Mouse (Mus musculus): ENCODE results near the gene Kdm4c. TPM values are rescaled to one million over a fixed set of nuclear protein-coding genes. Genes with fewer than 3 reads are reported as not detected.

The Kdm4c gene
- polyA plus RNA-seq, 1 experiment from 2014 or later, result 16.2 TPM

DNA sequence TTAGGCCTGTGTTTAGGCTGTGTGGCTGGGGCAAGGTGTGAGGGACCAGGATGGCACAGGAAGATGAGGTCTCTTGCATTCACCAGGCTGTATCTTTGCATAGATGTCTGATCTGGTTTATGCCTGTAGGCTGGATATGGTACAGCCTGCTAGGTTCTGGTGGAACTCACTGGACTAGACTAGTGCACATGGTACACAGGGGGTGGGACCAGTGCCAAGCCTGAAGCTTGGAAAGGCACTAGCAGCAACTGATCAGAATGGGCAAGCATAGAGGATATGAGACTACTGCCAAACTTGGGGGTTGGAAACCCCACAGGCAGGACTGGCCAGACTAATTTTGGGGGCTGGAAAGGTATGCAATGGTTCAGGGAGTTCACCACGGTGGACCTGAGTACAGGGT, 35.2 kb downstream of the Kdm4c start:
- ATAC-seq (ENCODE audit: insufficient number of reproducible peaks, insufficient read depth, low FRiP score, low read depth), result no peak
- H3K36me3 ChIP-seq (ENCODE audit: control insufficient read depth, insufficient read depth, low read length), result no peaks in the 10 kb centered on the region; the same call in 1 of the 2 replicates
- no peaks in the 10 kb centered on the region for H3K4me1 ChIP-seq (ENCODE audit: control insufficient read depth, insufficient read depth, low read length)
- H3K9me3 ChIP-seq (ENCODE audit: control insufficient read depth, low read depth, low read length), result no peaks in the 10 kb centered on the region
- no peak overlapping the region for H3K9ac ChIP-seq (replicated peaks; ENCODE audit: low read depth, low read length)
- no peak overlapping the region for H3K27ac ChIP-seq (ENCODE audit: low read length)
- H3K4me2 ChIP-seq (replicated peaks; ENCODE audit: low read depth, low read length), result no peak overlapping the region
- no peaks in the 10 kb centered on the region for H3K27me3 ChIP-seq (ENCODE audit: control insufficient read depth, insufficient read depth, low read length)
- WGBS, result 70% methylated on average over 1 of the region's 1 CpGs
- H3K4me3 ChIP-seq (ENCODE audit: low read depth, low read length), result no peak overlapping the region

DNA sequence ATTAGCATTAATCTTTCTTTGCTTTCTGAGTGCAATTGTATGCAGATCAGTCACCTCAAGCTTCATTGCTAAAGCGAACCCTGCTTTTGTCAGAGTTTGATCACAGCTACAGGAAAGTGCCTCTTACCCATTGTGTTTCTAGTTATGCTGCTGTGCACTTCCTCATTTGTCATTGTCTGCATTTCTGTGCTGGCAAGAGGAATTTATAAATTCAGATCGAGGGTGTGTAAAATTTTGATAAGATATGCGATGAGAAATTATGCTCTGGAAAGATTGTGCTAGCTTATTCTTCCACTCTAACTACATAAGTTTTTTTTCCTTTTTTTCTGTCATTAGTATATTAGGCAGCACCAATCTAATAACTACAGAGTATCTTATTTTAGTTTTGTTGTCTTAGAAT, 37.9 kb downstream of the Kdm4c start:
- 72% methylated on average over 3 of the region's 3 CpGs for WGBS
- Histone ChIP-seq H3K27me3 (ENCODE audit: control insufficient read depth, insufficient read depth, low read length) (no peaks in the 10 kb centered on the region), H3K4me1 (ENCODE audit: control insufficient read depth, insufficient read depth, low read length) (no peaks in the 10 kb centered on the region), H3K36me3 (ENCODE audit: control insufficient read depth, insufficient read depth, low read length) (peaks cover 4% of the 10 kb centered on the region; the same call in 1 of the 2 replicates), H3K9ac (replicated peaks; ENCODE audit: low read depth, low read length) (no peak overlapping the region), H3K4me2 (replicated peaks; ENCODE audit: low read depth, low read length) (no peak overlapping the region), H3K9me3 (ENCODE audit: control insufficient read depth, low read depth, low read length) (no peaks in the 10 kb centered on the region), H3K27ac (ENCODE audit: low read length) (no peak overlapping the region), H3K4me3 (ENCODE audit: low read depth, low read length) (no peak overlapping the region)
- ATAC-seq (ENCODE audit: insufficient number of reproducible peaks, insufficient read depth, low FRiP score, low read depth), result no peak

DNA sequence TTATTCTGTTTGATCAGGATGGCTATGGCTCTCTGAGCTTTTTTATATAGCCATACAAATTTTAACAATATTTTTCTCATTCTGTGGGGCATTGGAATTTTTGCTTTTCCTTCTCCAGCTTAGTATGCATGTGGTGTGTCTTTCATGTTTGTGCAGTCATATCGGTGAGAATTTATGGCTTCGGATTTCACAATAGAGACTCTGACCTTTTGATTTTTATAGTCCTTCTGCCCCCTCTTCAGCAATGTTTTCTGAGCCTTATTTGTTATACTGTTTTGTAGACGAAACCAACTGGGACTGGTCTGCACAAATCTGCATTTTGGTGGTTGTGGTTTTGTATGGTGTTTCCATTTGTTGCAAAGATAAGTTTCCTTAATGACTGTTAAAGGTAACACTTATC, 45.6 kb downstream of the Kdm4c start:
- Histone ChIP-seq H3K4me3 (ENCODE audit: low read depth, low read length) (no peak overlapping the region), H3K4me2 (replicated peaks; ENCODE audit: low read depth, low read length) (no peak overlapping the region), H3K9me3 (ENCODE audit: control insufficient read depth, low read depth, low read length) (no peaks in the 10 kb centered on the region), H3K27me3 (ENCODE audit: control insufficient read depth, insufficient read depth, low read length) (no peaks in the 10 kb centered on the region), H3K27ac (ENCODE audit: low read length) (no peak overlapping the region), H3K4me1 (ENCODE audit: control insufficient read depth, insufficient read depth, low read length) (no peaks in the 10 kb centered on the region), H3K9ac (replicated peaks; ENCODE audit: low read depth, low read length) (no peak overlapping the region), H3K36me3 (ENCODE audit: control insufficient read depth, insufficient read depth, low read length) (peaks cover 4% of the 10 kb centered on the region; the same call in 1 of the 2 replicates)
- 89% methylated on average over 3 of the region's 3 CpGs for WGBS
- no peak for ATAC-seq (ENCODE audit: insufficient number of reproducible peaks, insufficient read depth, low FRiP score, low read depth)

DNA sequence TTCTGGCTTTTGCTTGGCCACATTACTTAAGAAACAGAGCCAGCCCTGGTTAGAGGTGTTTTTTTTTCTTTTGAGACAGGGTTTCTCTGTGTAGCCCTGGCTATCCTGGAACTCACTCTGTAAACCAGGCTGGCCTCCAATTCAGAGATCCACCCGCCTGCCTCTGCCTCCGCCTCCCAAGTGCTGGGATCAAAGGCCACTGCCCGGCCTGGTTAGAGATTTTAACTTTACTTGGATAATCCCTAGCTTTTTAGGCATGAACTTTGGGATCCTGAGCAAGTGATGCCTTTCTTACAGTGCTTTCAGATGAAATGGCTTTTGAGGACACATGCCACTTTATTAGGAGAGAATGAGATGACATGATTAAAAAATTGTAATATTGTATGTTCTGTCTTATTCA, 52.4 kb downstream of the Kdm4c start:
- no peaks in the 10 kb centered on the region for H3K9me3 ChIP-seq (ENCODE audit: control insufficient read depth, low read depth, low read length)
- H3K4me1 ChIP-seq (ENCODE audit: control insufficient read depth, insufficient read depth, low read length), result no peaks in the 10 kb centered on the region
- H3K4me3 ChIP-seq (ENCODE audit: low read depth, low read length), result no peak overlapping the region
- H3K36me3 ChIP-seq (ENCODE audit: control insufficient read depth, insufficient read depth, low read length), result 0 out of 2 replicates have a peak, but pooled peaks cover 4% of the 10 kb centered on the region
- 80% methylated on average over 3 of the region's 3 CpGs for WGBS
- no peak overlapping the region for H3K27ac ChIP-seq (ENCODE audit: low read length)
- no peaks in the 10 kb centered on the region for H3K27me3 ChIP-seq (ENCODE audit: control insufficient read depth, insufficient read depth, low read length)
- no peak for ATAC-seq (ENCODE audit: insufficient number of reproducible peaks, insufficient read depth, low FRiP score, low read depth)
- H3K4me2 ChIP-seq (replicated peaks; ENCODE audit: low read depth, low read length), result no peak overlapping the region
- no peak overlapping the region for H3K9ac ChIP-seq (replicated peaks; ENCODE audit: low read depth, low read length)

DNA sequence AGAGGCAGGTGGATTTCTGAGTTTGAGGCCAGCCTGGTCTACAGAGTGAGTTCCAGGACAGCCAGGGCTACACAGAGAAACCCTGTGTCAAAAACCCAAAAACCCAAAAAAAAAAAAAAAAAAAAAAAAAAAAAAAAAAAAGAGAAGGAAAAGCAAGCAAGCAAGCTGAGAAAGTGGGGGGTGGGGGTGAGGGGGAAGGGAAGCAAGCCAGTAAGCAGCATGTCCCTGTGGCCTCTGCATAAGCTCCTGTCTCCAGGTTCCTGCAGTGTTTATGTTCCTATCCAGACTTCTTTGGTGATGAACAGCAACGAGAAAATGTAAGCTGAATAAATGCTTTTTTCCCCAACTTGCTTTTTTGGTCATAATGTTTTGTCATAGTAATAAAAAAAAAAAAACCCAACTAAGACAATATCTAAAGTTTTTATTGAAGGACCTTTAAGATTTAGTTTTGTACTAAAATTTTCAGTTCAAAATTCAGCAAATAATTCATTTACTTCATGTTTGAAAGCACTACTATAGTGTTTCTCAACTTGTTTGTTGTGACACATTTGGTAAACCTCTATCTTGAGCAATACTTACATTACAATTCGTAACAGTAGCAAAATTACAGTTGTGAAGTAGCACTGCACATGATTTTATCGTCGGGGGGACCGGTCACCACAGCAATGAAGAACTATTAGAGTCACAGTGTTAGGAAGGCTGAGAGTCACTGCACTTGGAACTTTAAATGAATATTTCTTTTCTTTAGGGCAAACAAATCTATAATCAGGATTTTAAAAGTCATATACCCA, 63.2 kb downstream of the Kdm4c start:
- WGBS, result 90% methylated on average over 5 of the region's 5 CpGs
- no peak for ATAC-seq (ENCODE audit: insufficient number of reproducible peaks, insufficient read depth, low FRiP score, low read depth)

DNA sequence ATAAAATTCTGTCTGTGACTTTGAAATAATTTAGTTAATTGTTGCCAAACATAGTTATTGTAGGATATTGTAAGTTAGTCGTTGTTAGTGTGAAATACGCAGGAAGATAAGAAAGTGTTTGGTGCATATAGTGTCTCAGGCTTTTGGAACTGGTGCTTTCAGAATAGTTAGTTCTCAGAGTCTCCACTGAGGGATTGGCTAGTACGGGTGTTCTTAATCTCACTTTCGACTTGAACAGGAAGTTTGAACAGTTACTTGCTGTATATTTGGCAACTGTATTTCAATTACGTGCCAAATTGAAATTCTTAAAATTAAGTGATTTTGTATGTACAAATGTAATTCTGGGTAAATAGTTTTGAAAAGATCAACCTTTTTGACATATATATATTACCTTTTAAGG, 68.8 kb downstream of the Kdm4c start:
- no peaks in the 10 kb centered on the region for H3K4me1 ChIP-seq (ENCODE audit: control insufficient read depth, insufficient read depth, low read length)
- no peak overlapping the region for H3K9ac ChIP-seq (replicated peaks; ENCODE audit: low read depth, low read length)
- H3K4me2 ChIP-seq (replicated peaks; ENCODE audit: low read depth, low read length), result no peak overlapping the region
- no peak for ATAC-seq (ENCODE audit: insufficient number of reproducible peaks, insufficient read depth, low FRiP score, low read depth)
- H3K27ac ChIP-seq (ENCODE audit: low read length), result no peak overlapping the region
- H3K4me3 ChIP-seq (ENCODE audit: low read depth, low read length), result no peak overlapping the region
- H3K36me3 ChIP-seq (ENCODE audit: control insufficient read depth, insufficient read depth, low read length), result peaks cover 3% of the 10 kb centered on the region; the same call in 1 of the 2 replicates
- no peaks in the 10 kb centered on the region for H3K9me3 ChIP-seq (ENCODE audit: control insufficient read depth, low read depth, low read length)
- WGBS, result 92% methylated on average over 5 of the region's 5 CpGs
- H3K27me3 ChIP-seq (ENCODE audit: control insufficient read depth, insufficient read depth, low read length), result no peaks in the 10 kb centered on the region

More for the DNA sequence above, 63.2 kb downstream of the Kdm4c start:
- Histone ChIP-seq H3K36me3 (ENCODE audit: control insufficient read depth, insufficient read depth, low read length) (no peaks in the 10 kb centered on the region), H3K9ac (replicated peaks; ENCODE audit: low read depth, low read length) (no peak overlapping the region), H3K27me3 (ENCODE audit: control insufficient read depth, insufficient read depth, low read length) (no peaks in the 10 kb centered on the region), H3K4me1 (ENCODE audit: control insufficient read depth, insufficient read depth, low read length) (no peaks in the 10 kb centered on the region), H3K4me2 (replicated peaks; ENCODE audit: low read depth, low read length) (no peak overlapping the region), H3K9me3 (ENCODE audit: control insufficient read depth, low read depth, low read length) (no peaks in the 10 kb centered on the region), H3K4me3 (ENCODE audit: low read depth, low read length) (no peak overlapping the region), H3K27ac (ENCODE audit: low read length) (no peak overlapping the region)

DNA sequence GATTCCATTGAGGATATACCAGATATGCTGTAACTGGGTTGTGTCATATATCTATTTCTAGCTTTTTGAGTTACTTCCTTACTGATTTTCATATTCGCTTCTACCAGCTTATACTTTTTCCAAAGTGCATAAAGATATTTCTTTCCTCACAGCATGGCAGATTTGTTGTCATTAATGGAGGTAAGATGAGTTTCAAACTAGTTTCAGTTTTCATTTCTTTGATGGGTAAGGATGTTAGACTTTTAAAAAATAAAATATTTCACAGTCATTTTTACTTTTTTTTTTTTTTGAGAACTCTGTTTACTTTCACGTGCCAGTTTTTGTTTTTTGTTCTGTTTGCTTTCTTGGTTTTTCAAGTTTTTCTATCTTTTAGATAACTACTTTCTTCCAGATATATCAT, 70.6 kb downstream of the Kdm4c start:
- H3K36me3 ChIP-seq (ENCODE audit: control insufficient read depth, insufficient read depth, low read length), result peaks cover 3% of the 10 kb centered on the region; the same call in 1 of the 2 replicates

DNA sequence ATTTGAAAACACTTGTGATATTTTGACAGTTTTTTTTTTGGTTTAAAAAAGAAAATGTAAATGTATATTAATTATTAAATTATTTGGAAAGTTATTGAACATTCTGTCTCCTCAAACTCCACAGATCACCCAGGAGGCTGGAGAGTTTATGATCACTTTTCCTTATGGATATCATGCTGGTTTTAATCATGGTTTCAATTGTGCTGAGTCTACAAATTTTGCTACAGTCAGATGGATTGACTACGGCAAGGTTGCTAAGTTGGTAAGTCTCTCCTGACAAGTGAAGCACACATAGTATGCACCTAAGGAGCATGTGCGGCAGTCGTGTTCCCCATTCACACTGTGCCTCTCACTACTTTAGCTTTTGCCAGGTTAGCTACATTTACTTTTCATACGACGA, 73.1 kb downstream of the Kdm4c start:
- no peaks in the 10 kb centered on the region for H3K9me3 ChIP-seq (ENCODE audit: control insufficient read depth, low read depth, low read length)
- H3K36me3 ChIP-seq (ENCODE audit: control insufficient read depth, insufficient read depth, low read length), result peaks cover 3% of the 10 kb centered on the region; the same call in 1 of the 2 replicates
- no peaks in the 10 kb centered on the region for H3K27me3 ChIP-seq (ENCODE audit: control insufficient read depth, insufficient read depth, low read length)
- 97% methylated on average over 5 of the region's 5 CpGs for WGBS
- H3K9ac ChIP-seq (replicated peaks; ENCODE audit: low read depth, low read length), result no peak overlapping the region
- ATAC-seq (ENCODE audit: insufficient number of reproducible peaks, insufficient read depth, low FRiP score, low read depth), result no peak
- H3K27ac ChIP-seq (ENCODE audit: low read length), result no peak overlapping the region
- H3K4me2 ChIP-seq (replicated peaks; ENCODE audit: low read depth, low read length), result no peak overlapping the region
- no peak overlapping the region for H3K4me3 ChIP-seq (ENCODE audit: low read depth, low read length)
- H3K4me1 ChIP-seq (ENCODE audit: control insufficient read depth, insufficient read depth, low read length), result no peaks in the 10 kb centered on the region

More for the DNA sequence above, 70.6 kb downstream of the Kdm4c start:
- Histone ChIP-seq H3K27me3 (ENCODE audit: control insufficient read depth, insufficient read depth, low read length) (no peaks in the 10 kb centered on the region), H3K27ac (ENCODE audit: low read length) (no peak overlapping the region), H3K4me3 (ENCODE audit: low read depth, low read length) (no peak overlapping the region), H3K9me3 (ENCODE audit: control insufficient read depth, low read depth, low read length) (no peaks in the 10 kb centered on the region), H3K4me2 (replicated peaks; ENCODE audit: low read depth, low read length) (no peak overlapping the region), H3K9ac (replicated peaks; ENCODE audit: low read depth, low read length) (no peak overlapping the region), H3K4me1 (ENCODE audit: control insufficient read depth, insufficient read depth, low read length) (no peaks in the 10 kb centered on the region)
- 100% methylated on average over 2 of the region's 2 CpGs for WGBS
- no peak for ATAC-seq (ENCODE audit: insufficient number of reproducible peaks, insufficient read depth, low FRiP score, low read depth)

DNA sequence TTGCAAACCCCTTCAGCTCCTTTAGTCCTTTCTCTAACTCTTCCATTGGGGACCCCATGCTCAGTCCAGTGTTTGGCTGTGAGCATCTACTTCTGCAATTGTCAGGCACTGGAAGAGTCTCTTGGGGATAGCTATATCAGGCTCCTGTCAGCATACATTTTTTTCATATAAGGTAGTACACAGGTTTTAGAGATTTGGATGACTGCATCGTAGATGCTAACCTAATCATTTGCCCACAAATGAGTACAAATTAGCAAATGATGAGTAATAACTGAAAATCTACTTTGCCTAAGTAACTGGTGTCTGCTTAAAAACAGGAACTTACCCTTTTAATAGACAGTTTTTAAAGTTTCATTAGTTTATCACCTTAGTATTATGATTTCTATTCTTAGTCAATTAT, 77.0 kb downstream of the Kdm4c start:
- no peaks in the 10 kb centered on the region for H3K4me1 ChIP-seq (ENCODE audit: control insufficient read depth, insufficient read depth, low read length)
- ATAC-seq (ENCODE audit: insufficient number of reproducible peaks, insufficient read depth, low FRiP score, low read depth), result no peak
- 96% methylated on average over 1 of the region's 1 CpGs for WGBS
- no peaks in the 10 kb centered on the region for H3K27me3 ChIP-seq (ENCODE audit: control insufficient read depth, insufficient read depth, low read length)
- H3K9me3 ChIP-seq (ENCODE audit: control insufficient read depth, low read depth, low read length), result no peaks in the 10 kb centered on the region
- no peak overlapping the region for H3K27ac ChIP-seq (ENCODE audit: low read length)
- no peak overlapping the region for H3K9ac ChIP-seq (replicated peaks; ENCODE audit: low read depth, low read length)
- H3K36me3 ChIP-seq (ENCODE audit: control insufficient read depth, insufficient read depth, low read length), result no peaks in the 10 kb centered on the region; the same call in 1 of the 2 replicates
- H3K4me2 ChIP-seq (replicated peaks; ENCODE audit: low read depth, low read length), result no peak overlapping the region
- H3K4me3 ChIP-seq (ENCODE audit: low read depth, low read length), result no peak overlapping the region
